Mouse (Mus musculus): ENCODE measurements around the gene Git2. TPM values are rescaled to one million over a fixed set of nuclear protein-coding genes. Genes with fewer than 3 reads are reported as not detected.

Gene Git2
- polyA plus RNA-seq, 1 experiment from 2014 or later = 49.6 TPM

- Histone ChIP-seq H3K27ac (no peak overlapping the region), H3K4me3 (no peak overlapping the region), H3K4me2 (no peak overlapping the region), H3K27me3 (no peaks in the 10 kb centered on the region), H3K9me3 (no peaks in the 10 kb centered on the region), H3K36me3 (peaks cover 94% of the 10 kb centered on the region), H3K9ac (no peak overlapping the region), H3K4me1 (peaks cover 4% of the 10 kb centered on the region; the same call in 1 of the 2 replicates)
- no peak for ATAC-seq (ENCODE audit: insufficient number of reproducible peaks, insufficient read depth, low FRiP score, low TSS enrichment, low read depth)
- 85% methylated on average over 21 of the region's 21 CpGs for WGBS
Measured at GRCm38 (mm10) chr5:114737090-114737887, 38.0 kb downstream of the Git2 start.

- no peak overlapping the region for H3K4me2 ChIP-seq
- no peak overlapping the region for H3K9ac ChIP-seq
- no peaks in the 10 kb centered on the region for H3K27me3 ChIP-seq
- no peak overlapping the region for H3K27ac ChIP-seq
- 94% methylated on average over 15 of the region's 15 CpGs for WGBS
- H3K4me1 ChIP-seq = peaks cover under 1% of the 10 kb centered on the region; the same call in 1 of the 2 replicates
- peaks cover 95% of the 10 kb centered on the region for H3K36me3 ChIP-seq
- 0 out of 2 replicates have a peak, but pooled peaks have one; percentile 6 for ATAC-seq (ENCODE audit: insufficient number of reproducible peaks, insufficient read depth, low FRiP score, low TSS enrichment, low read depth)
- no peak overlapping the region for H3K4me3 ChIP-seq
- H3K9me3 ChIP-seq = no peaks in the 10 kb centered on the region
Measured at GRCm38 (mm10) chr5:114733606-114734005, 41.7 kb downstream of the Git2 start.

GRCm38 (mm10) chr5:114731969-114732368, 43.3 kb downstream of the Git2 start:
- WGBS = 82% methylated on average over 15 of the region's 15 CpGs
- no peaks in the 10 kb centered on the region for H3K27me3 ChIP-seq
- H3K4me3 ChIP-seq = no peak overlapping the region
- ATAC-seq (ENCODE audit: insufficient number of reproducible peaks, insufficient read depth, low FRiP score, low TSS enrichment, low read depth) = no peak
- H3K9ac ChIP-seq = no peak overlapping the region
- peaks cover 93% of the 10 kb centered on the region for H3K36me3 ChIP-seq
- H3K4me2 ChIP-seq = no peak overlapping the region
- no peak overlapping the region for H3K27ac ChIP-seq
- H3K4me1 ChIP-seq = no peaks in the 10 kb centered on the region
- H3K9me3 ChIP-seq = no peaks in the 10 kb centered on the region

- WGBS = 69% methylated on average over 6 of the region's 6 CpGs
- H3K4me3 ChIP-seq = no peak overlapping the region
- no peaks in the 10 kb centered on the region for H3K9me3 ChIP-seq
Measured at GRCm38 (mm10) chr5:114731498-114731897, 43.8 kb downstream of the Git2 start.

GRCm38 (mm10) chr5:114730129-114730528, 45.2 kb downstream of the Git2 start:
- Histone ChIP-seq H3K4me2 (no peak overlapping the region), H3K4me1 (no peaks in the 10 kb centered on the region), H3K27ac (no peak overlapping the region), H3K9me3 (no peaks in the 10 kb centered on the region), H3K36me3 (peaks cover 90% of the 10 kb centered on the region), H3K27me3 (no peaks in the 10 kb centered on the region), H3K4me3 (no peak overlapping the region), H3K9ac (no peak overlapping the region)
- WGBS = 38% methylated on average over 10 of the region's 10 CpGs
- ATAC-seq (ENCODE audit: insufficient number of reproducible peaks, insufficient read depth, low FRiP score, low TSS enrichment, low read depth) = no peak

More at GRCm38 (mm10) chr5:114731498-114731897, 43.8 kb downstream of the Git2 start:
- Histone ChIP-seq H3K27ac (no peak overlapping the region), H3K4me2 (no peak overlapping the region), H3K27me3 (no peaks in the 10 kb centered on the region), H3K36me3 (peaks cover 90% of the 10 kb centered on the region), H3K4me1 (no peaks in the 10 kb centered on the region), H3K9ac (no peak overlapping the region)
- no peak for ATAC-seq (ENCODE audit: insufficient number of reproducible peaks, insufficient read depth, low FRiP score, low TSS enrichment, low read depth)

- ATAC-seq (ENCODE audit: insufficient number of reproducible peaks, insufficient read depth, low FRiP score, low TSS enrichment, low read depth) = no peak
- Histone ChIP-seq H3K9me3 (no peaks in the 10 kb centered on the region), H3K27ac (no peak overlapping the region), H3K4me1 (no peaks in the 10 kb centered on the region), H3K36me3 (peaks cover 82% of the 10 kb centered on the region), H3K4me3 (no peak overlapping the region), H3K9ac (no peak overlapping the region), H3K4me2 (no peak overlapping the region), H3K27me3 (no peaks in the 10 kb centered on the region)
- WGBS = 84% methylated on average over 10 of the region's 10 CpGs
Measured at GRCm38 (mm10) chr5:114728160-114728559, 47.2 kb downstream of the Git2 start.

DNA sequence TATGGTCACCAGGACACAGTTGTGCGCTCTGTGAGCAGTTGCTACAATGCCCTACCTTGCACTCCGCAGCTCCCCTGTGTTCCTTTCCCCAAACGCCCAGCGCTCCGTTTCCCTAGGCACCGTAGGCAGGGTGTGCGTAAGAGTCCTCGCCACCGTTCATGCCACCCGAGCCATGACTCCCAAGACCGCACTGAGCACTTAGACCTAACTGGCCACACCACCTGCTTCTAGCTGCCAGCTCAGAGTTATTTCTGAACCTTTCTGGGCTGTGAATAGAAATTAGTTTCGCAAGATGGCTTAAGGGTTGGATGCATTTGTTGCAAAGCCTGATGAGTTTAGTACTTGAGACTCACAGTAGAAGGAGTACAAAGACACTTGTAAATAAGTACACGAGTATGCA, 52.5 kb downstream of the Git2 start:
- no peaks in the 10 kb centered on the region for H3K4me1 ChIP-seq
- ATAC-seq (ENCODE audit: insufficient number of reproducible peaks, insufficient read depth, low FRiP score, low TSS enrichment, low read depth) = no peak
- peaks cover 85% of the 10 kb centered on the region for H3K36me3 ChIP-seq
- no peaks in the 10 kb centered on the region for H3K9me3 ChIP-seq
- no peaks in the 10 kb centered on the region for H3K27me3 ChIP-seq
- WGBS = 94% methylated on average over 13 of the region's 13 CpGs
- H3K4me3 ChIP-seq = no peak overlapping the region
- H3K4me2 ChIP-seq = no peak overlapping the region
- no peak overlapping the region for H3K9ac ChIP-seq
- no peak overlapping the region; the same call in 1 of the 2 replicates for H3K27ac ChIP-seq

GRCm38 (mm10) chr5:114721969-114722368, 53.3 kb downstream of the Git2 start:
- ATAC-seq (ENCODE audit: insufficient number of reproducible peaks, insufficient read depth, low FRiP score, low TSS enrichment, low read depth) = no peak
- Histone ChIP-seq H3K4me1 (no peaks in the 10 kb centered on the region), H3K36me3 (peaks cover 87% of the 10 kb centered on the region), H3K9me3 (no peaks in the 10 kb centered on the region), H3K27me3 (no peaks in the 10 kb centered on the region), H3K4me2 (no peak overlapping the region), H3K9ac (no peak overlapping the region), H3K4me3 (no peak overlapping the region), H3K27ac (no peak overlapping the region)
- WGBS = 90% methylated on average over 10 of the region's 10 CpGs

GRCm38 (mm10) chr5:114720784-114721183, 54.5 kb downstream of the Git2 start:
- WGBS = 90% methylated on average over 11 of the region's 11 CpGs
- Histone ChIP-seq H3K36me3 (peaks cover 90% of the 10 kb centered on the region), H3K4me1 (no peaks in the 10 kb centered on the region), H3K4me2 (no peak overlapping the region), H3K27ac (no peak overlapping the region), H3K9me3 (no peaks in the 10 kb centered on the region), H3K9ac (no peak overlapping the region), H3K4me3 (no peak overlapping the region), H3K27me3 (no peaks in the 10 kb centered on the region)
- ATAC-seq (ENCODE audit: insufficient number of reproducible peaks, insufficient read depth, low FRiP score, low TSS enrichment, low read depth) = no peak

DNA sequence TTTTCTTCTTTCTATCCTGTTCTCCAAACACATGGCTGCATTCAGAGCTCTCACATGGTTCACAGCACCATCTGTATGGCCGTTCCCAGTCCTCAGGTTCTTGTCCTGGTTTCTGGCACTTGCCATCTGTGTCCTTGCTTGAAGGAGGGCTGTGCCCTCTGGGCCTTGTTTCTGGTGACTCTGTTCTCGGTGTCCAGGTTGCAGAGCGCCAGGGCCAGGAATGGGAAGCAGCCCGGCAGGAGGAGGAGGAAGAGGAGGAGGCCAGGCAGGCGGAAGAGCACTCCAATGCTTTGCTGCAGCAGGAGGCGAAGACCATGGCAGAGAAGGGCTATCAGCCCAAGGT, 55.4 kb downstream of the Git2 start:
- H3K27me3 ChIP-seq = no peaks in the 10 kb centered on the region
- no peak for ATAC-seq (ENCODE audit: insufficient number of reproducible peaks, insufficient read depth, low FRiP score, low TSS enrichment, low read depth)
- H3K9me3 ChIP-seq = no peaks in the 10 kb centered on the region
- no peak overlapping the region for H3K27ac ChIP-seq
- no peak overlapping the region for H3K9ac ChIP-seq
- H3K4me2 ChIP-seq = no peak overlapping the region
- peaks cover 91% of the 10 kb centered on the region for H3K36me3 ChIP-seq
- no peak overlapping the region for H3K4me3 ChIP-seq
- no peaks in the 10 kb centered on the region for H3K4me1 ChIP-seq
- 92% methylated on average over 6 of the region's 6 CpGs for WGBS

DNA sequence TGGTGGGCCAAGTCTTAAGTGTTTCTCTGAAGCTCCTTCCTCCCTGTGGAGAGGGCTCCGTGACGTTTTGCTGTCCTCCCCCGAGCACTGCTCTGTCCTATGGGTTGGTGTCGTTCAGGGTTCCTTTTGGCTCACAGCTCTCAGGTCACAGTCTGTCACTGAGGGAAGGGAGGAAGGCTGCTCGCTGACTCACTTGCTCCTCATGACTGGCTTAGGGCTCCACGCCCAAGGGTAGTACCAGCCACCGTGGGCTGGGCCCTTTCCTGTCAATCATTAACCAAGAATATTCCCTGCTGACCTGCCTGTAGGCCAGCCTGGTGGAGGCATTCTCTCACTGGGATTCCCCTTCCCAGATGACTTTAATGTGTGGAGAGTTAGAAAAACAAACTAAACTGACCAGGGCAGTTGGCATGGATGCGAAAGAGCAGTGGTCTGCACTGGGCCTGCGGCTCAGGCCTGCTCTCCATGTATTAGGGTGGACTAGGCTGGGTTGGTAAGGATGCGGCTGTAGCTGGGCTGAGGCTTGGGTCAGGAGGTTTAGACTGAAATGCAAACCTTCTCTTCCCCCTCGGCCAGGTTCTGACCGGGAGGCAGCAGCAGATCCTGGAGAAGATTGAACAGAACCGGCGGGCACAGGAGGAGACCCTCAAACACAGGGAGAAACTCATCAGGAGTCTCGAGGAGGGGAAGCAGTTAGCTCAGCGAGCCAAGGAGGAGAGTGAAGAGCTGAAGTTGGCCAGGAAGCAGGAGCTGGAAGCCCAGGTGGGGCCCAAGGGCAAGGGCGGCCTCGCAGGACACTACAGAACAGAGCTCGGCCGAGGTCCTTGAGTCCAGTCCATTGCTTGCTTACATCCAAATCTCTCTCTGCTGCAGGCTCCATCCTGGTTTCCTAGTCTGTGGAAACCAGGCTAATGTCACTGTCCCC, 56.1 kb downstream of the Git2 start:
- 89% methylated on average over 20 of the region's 20 CpGs for WGBS

More for the DNA sequence above, 56.1 kb downstream of the Git2 start:
- H3K4me1 ChIP-seq = no peaks in the 10 kb centered on the region
- H3K9me3 ChIP-seq = no peaks in the 10 kb centered on the region
- peaks cover 95% of the 10 kb centered on the region for H3K36me3 ChIP-seq
- H3K9ac ChIP-seq = no peak overlapping the region
- no peak for ATAC-seq (ENCODE audit: insufficient number of reproducible peaks, insufficient read depth, low FRiP score, low TSS enrichment, low read depth)
- H3K27ac ChIP-seq = no peak overlapping the region
- no peak overlapping the region for H3K4me2 ChIP-seq
- H3K4me3 ChIP-seq = no peak overlapping the region
- H3K27me3 ChIP-seq = no peaks in the 10 kb centered on the region
